Mouse (Mus musculus) gastrocnemius, postnatal 10 days (tissue): ENCODE data around the gene Thrap3. TPM values are rescaled to one million over a fixed set of nuclear protein-coding genes. Genes with fewer than 3 reads are reported as not detected.
"Not testable (repeated sequence)": the region's sequence is repeated elsewhere in the genome, so short reads cannot be mapped to it uniquely, and the experiment has no call there.

ENCODE experiments used
- DNase-seq: peaks from one replicate; pipeline ENCODE4 v3.0.0; 2021; ENCODE audit warnings: mixed read lengths
- total RNA-seq, 2 experiments: library from RNA; stranded (reverse); gene quantifications; 2 replicates each; pipeline ENCODE4 v1.2.3; 2021

Thrap3 gene
- total RNA-seq, 2 experiments from 2014 or later: 131 to 152 TPM

GRCm38 (mm10) chr4:126219540-126219939 lies 17.0 kb upstream of the Thrap3 start:
- not testable (repeated sequence) for DNase-seq

GRCm38 (mm10) chr4:126217771-126218170 lies 15.2 kb upstream of the Thrap3 start:
- peak; percentile 35 for DNase-seq

GRCm38 (mm10) chr4:126207081-126207480 lies 4.5 kb upstream of the Thrap3 start:
- no peak for DNase-seq

DNA sequence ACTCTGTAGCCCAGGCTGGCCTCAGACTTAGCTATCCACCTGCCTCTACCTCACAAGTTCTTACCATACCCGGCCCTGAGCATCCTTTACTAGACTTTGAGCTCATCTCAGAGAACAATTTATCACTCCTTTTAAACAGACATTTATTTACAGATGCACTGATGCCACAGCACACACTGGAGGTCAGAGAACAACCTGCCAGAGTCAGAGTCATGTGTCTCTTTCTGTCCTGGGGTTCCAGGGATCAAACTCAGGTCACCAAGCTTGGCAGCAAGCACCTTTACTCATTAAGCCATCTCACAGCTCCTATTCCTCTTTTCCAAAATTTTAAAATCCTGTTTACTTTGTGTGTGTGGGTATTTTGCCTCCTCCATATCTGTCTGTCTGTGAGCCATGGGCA lies 2.8 kb upstream of the Thrap3 start:
- DNase-seq: no peak

GRCm38 (mm10) chr4:126204661-126205230 lies 2.2 kb upstream of the Thrap3 start:
- DNase-seq: no peak

DNA sequence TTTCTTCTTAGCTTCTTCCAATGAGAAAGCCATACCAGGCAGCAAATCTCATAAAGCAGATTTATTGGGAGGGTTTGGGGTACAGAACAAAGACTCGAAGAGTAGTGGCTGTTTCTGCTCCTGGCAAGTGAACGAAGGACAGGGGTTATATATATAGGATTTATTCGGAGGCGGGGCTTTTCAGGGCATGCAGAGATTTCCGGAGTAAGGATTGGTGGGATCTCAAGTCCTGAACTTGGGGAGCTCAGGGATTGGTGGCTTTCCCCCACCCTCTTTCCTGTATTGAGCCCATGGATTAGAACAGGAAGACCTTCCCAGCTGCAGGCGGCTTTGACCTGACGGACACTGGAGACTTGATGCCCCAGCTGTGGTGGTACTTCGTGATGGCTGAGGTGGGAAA lies 1.5 kb upstream of the Thrap3 start:
- DNase-seq: no peak

- no peak for DNase-seq
These were observed 856 bp upstream of the Thrap3 start for GRCm38 (mm10) chr4:126203336-126203895.

- DNase-seq: no peak
These were observed 852 bp downstream of the Thrap3 start for GRCm38 (mm10) chr4:126201514-126202302.

DNA sequence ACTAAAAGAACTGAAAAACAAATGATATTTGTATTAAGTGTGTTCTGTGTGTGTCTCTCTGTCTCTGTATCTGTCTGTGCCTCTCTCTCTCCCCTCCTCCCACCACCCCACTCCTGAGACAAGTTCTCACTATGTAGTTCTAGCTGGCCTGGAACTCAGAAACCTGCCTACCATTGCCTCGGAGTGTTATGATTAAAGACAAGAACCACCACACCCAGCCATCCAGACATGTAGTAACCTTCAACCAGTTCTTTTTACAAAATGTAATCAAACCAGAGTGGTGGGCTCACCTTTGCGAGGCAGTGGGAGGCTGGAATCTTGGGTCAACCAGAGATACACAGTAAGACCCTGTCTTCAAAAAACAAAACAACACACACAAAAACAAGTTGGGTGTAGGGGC lies 1.9 kb downstream of the Thrap3 start:
- no peak for DNase-seq

DNA sequence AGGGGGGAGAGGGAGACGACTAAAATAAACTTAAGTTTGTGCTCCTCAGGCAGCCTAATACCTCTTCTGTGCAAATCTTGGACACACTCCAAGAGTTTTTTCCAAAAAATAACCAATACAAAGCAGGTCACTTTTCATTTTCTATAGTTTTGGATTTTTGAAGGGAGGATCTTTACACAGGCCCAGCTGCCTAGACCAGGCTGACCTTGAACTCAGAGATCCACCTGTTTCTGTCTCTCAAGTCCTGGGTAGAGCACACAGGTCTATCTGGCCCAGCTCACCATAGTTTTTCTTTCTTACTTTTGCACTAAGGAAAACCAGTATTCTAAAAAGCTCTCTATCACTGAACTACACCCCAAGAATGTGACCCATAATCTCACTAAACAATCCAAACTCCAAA lies 2.5 kb downstream of the Thrap3 start:
- DNase-seq: no peak

DNA sequence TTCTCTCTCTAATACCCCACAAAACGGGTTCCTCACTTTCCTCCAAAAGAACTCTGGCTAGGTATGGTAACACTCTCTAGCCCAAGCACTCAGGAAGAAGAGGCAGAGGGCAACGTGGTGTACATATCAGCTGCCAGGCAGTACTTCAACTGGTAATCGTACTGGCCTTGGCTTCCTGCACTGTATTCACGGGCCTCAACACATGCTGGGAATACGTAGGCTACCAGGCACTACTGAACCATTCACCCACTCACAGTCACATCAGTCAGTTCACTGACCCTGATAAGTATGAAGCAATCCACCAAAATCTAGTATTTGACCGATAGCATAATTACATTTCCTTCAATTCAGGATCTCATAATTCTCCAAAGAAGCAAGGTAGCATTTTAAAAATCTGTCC lies 3.0 kb downstream of the Thrap3 start:
- DNase-seq: no peak

DNA sequence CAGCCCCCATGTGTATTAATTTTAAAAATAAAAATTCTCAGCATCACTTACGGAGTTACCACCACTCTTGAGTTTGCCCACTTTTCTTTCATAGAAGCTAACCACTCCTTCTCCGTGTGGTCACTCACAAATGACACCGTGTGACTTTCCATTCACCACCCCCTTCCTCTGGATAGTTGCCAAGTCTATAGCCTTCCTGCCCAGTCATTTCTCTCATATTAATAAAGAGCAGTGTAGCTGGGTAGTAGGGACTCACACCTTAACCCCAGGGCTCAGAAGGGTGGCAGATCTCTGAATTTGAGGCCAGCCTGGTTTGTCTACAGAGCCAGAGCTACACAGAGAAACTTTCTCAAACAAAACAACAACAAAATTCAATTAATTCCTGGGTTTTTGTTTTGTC lies 5.1 kb downstream of the Thrap3 start:
- DNase-seq: no peak

- no peak for DNase-seq
These were observed 7.6 kb downstream of the Thrap3 start for GRCm38 (mm10) chr4:126194916-126195315.

- DNase-seq: no peak
These were observed 8.3 kb downstream of the Thrap3 start for GRCm38 (mm10) chr4:126194216-126194615.

- DNase-seq: no peak
These were observed 11.9 kb downstream of the Thrap3 start for GRCm38 (mm10) chr4:126190636-126191035.

GRCm38 (mm10) chr4:126187096-126187495 lies 15.5 kb downstream of the Thrap3 start:
- DNase-seq: no peak

- no peak for DNase-seq
These were observed 19.5 kb downstream of the Thrap3 start for GRCm38 (mm10) chr4:126183034-126183433.

GRCm38 (mm10) chr4:126181170-126181957 lies 21.2 kb downstream of the Thrap3 start:
- no peak for DNase-seq

- DNase-seq: not testable (repeated sequence)
These were observed 26.6 kb downstream of the Thrap3 start for GRCm38 (mm10) chr4:126175980-126176379.

- DNase-seq: no peak
These were observed 28.8 kb downstream of the Thrap3 start for GRCm38 (mm10) chr4:126173800-126174199.

DNA sequence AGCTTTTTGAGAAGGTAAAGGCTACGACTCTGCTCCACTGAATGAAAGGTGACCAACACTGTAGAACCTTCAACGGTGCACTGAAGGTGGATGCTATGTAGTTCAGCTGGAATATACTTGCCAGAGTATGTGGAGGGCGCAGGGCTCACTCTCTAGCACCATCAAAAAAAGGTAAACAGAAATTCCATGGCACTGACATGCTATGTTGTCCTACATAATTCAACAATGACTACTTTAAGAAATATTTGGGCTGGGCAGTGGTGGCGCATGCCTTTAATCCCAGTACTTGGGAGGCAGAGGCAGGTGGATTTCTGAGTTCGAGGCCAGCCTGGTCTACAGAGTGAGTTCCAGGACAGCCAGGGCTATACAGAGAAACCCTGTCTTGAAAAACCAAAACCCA lies 31.8 kb downstream of the Thrap3 start:
- not testable (repeated sequence) for DNase-seq

GRCm38 (mm10) chr4:126168851-126169250 lies 33.7 kb downstream of the Thrap3 start:
- no peak for DNase-seq

- DNase-seq: no peak
These were observed 36.5 kb downstream of the Thrap3 start for GRCm38 (mm10) chr4:126166084-126166483.
